Mouse (Mus musculus) myocyte (in vitro differentiated cells): ENCODE results near the gene Pi4kb.

ENCODE experiments used
- CEBPB ChIP-seq: IDR thresholded peaks from 2 replicates; pipeline ENCODE4 v1.6.1; 2011; ENCODE audit warnings: mild to moderate bottlenecking, moderate library complexity; ENCODE audit not compliant: poor library complexity, insufficient read depth, severe bottlenecking
- MAX ChIP-seq: IDR thresholded peaks from one replicate; pipeline ENCODE4 v1.6.1; 2011; ENCODE audit warnings: low read depth, mild to moderate bottlenecking, control low read depth
- MYOD1 ChIP-seq, 3 experiments: IDR thresholded peaks; one replicate each; pipeline ENCODE4 v1.6.1; 2011; ENCODE audit warnings: control low read depth in 2 of 3, low read depth in 2 of 3, mild to moderate bottlenecking in 2 of 3, moderate library complexity in 1 of 3; ENCODE audit not compliant: insufficient read length in 2 of 3, control insufficient read depth in 1 of 3
- POLR2A ChIP-seq: IDR thresholded peaks from one replicate; pipeline ENCODE4 v1.6.1; 2011; ENCODE audit warnings: low read depth, mild to moderate bottlenecking, control low read depth, moderate library complexity; ENCODE audit not compliant: insufficient read length
- POLR2AphosphoS2 ChIP-seq: IDR thresholded peaks from one replicate; pipeline ENCODE4 v1.6.1; 2011; ENCODE audit warnings: low read depth, control low read depth; ENCODE audit not compliant: insufficient read length
- REST ChIP-seq: IDR thresholded peaks from one replicate; pipeline ENCODE4 v1.6.1; 2011; ENCODE audit warnings: mild to moderate bottlenecking, control low read depth, moderate library complexity; ENCODE audit not compliant: insufficient read depth, insufficient read length
- SRF ChIP-seq: IDR thresholded peaks from one replicate; pipeline ENCODE4 v1.6.1; 2011; ENCODE audit warnings: low read depth; ENCODE audit not compliant: control insufficient read depth, insufficient read length
- TCF12 ChIP-seq: IDR thresholded peaks from one replicate; pipeline ENCODE4 v1.6.1; 2011; ENCODE audit warnings: mild to moderate bottlenecking, control low read depth; ENCODE audit not compliant: poor library complexity, insufficient read depth, severe bottlenecking
- TCF3 ChIP-seq: IDR thresholded peaks from one replicate; pipeline ENCODE4 v1.6.1; 2011; ENCODE audit warnings: low read depth, control low read depth; ENCODE audit not compliant: insufficient read length

- TF ChIP-seq REST (no peak), CEBPB (no peak), POLR2A (no peak), SRF (no peak), POLR2AphosphoS2 (no peak), TCF12 (no peak), MAX (no peak), TCF3 (no peak), MYOD1 (IDR thresholded peaks at IDR 0.05; ENCODE audit: control insufficient read depth in 1 of 3, insufficient read length in 2 of 3, low read depth in 2 of 3) (no peak)
Measured at GRCm38 (mm10) chr3:95029953-95030352, 55.4 kb downstream of the Pi4kb start.
